Comparison of ENCODE assay signal across 22 mouse cellular contexts in genomic region chr8:80863393-80863792, GRCm38 (mm10). TPM values are rescaled to one million over a fixed set of nuclear protein-coding genes. Genes with fewer than 3 reads are reported as not detected.
DNase-seq lines count a peak whose midpoint lies in the region; ATAC-seq and TF ChIP-seq lines count a peak whose summit lies in the region.
"Had no signal": no experiment of that assay in that cellular context is flagged by ENCODE, and none has a peak within 500 bp of the region (broad histone marks: within the 10 kb centered on the region; RNA-seq: fewer than 3 reads in every experiment).

No protein-coding gene starts in this region.

- H3K4me2 ChIP-seq in intestine, embryonic 14.5 days (ENCODE audit: low read length), result no peak overlapping the region
- no peak overlapping the region for H3K4me2 ChIP-seq in intestine, embryonic 15.5 days (replicated peaks)
- H3K4me2 ChIP-seq in stomach, postnatal 0 days (replicated peaks; ENCODE audit: low read depth), result no peak overlapping the region
- H3K4me2 ChIP-seq: embryonic facial prominence, embryonic 13.5 days; hindbrain, embryonic 13.5 days; limb, embryonic 15.5 days; midbrain, embryonic 11.5 days; neural tube, embryonic 12.5 days had no signal

- H3K4me3 ChIP-seq in intestine, embryonic 14.5 days (ENCODE audit: low read depth, low read length), result no peak overlapping the region
- H3K4me3 ChIP-seq in intestine, embryonic 15.5 days (replicated peaks), result no peak overlapping the region
- no peak overlapping the region for H3K4me3 ChIP-seq in stomach, postnatal 0 days (ENCODE audit: low read depth, low read length)
- H3K4me3 ChIP-seq: embryonic facial prominence, embryonic 13.5 days; hindbrain, embryonic 13.5 days; layer of hippocampus, adult 2 months; limb, embryonic 15.5 days; neural tube, embryonic 12.5 days had no signal

- peaks cover 11% of the 10 kb centered on the region for H3K4me1 ChIP-seq in intestine, embryonic 14.5 days (replicated peaks; ENCODE audit: control insufficient read depth, insufficient read depth, low read length)
- peaks cover 17% of the 10 kb centered on the region for H3K4me1 ChIP-seq in intestine, embryonic 15.5 days (replicated peaks)
- H3K4me1 ChIP-seq in stomach, postnatal 0 days (replicated peaks; ENCODE audit: control insufficient read depth, insufficient read depth), result peaks cover 2% of the 10 kb centered on the region; the same call in 1 of the 2 replicates

- H3K36me3 ChIP-seq in intestine, embryonic 14.5 days (ENCODE audit: control insufficient read depth, insufficient read depth, low read length), result no peaks in the 10 kb centered on the region
- no peaks in the 10 kb centered on the region for H3K36me3 ChIP-seq in intestine, embryonic 15.5 days
- no peaks in the 10 kb centered on the region for H3K36me3 ChIP-seq in stomach, postnatal 0 days (ENCODE audit: control insufficient read depth, insufficient read depth, low read length)
- H3K36me3 ChIP-seq: hindbrain, embryonic 13.5 days; limb, embryonic 15.5 days; neural tube, embryonic 12.5 days had no signal

- TF ChIP-seq CTCF in stomach, postnatal 0 days (IDR thresholded peaks at IDR 0.05; ENCODE audit: low read depth), result no peak

- peak; percentile 54; the same call in 1 of the 2 replicates for ATAC-seq in intestine, embryonic 14.5 days (replicated peaks; ENCODE audit: low FRiP score, low TSS enrichment, low read depth)
- no peak; the same call in 1 of the 2 replicates for ATAC-seq in intestine, embryonic 15.5 days
- peak; percentile 26 for ATAC-seq in stomach, postnatal 0 days (ENCODE audit: low FRiP score, low TSS enrichment)
- ATAC-seq: forebrain, postnatal 0 days; inflammation-experienced regulatory T-cells, adult 6 months; liver, postnatal 0 days had no signal

- H3K9me3 ChIP-seq in intestine, embryonic 14.5 days (ENCODE audit: control insufficient read depth, low read length), result no peaks in the 10 kb centered on the region
- H3K9me3 ChIP-seq in intestine, embryonic 15.5 days, result no peaks in the 10 kb centered on the region
- H3K9me3 ChIP-seq in stomach, postnatal 0 days (ENCODE audit: control insufficient read depth, low read length), result no peaks in the 10 kb centered on the region
- H3K9me3 ChIP-seq: embryonic facial prominence, embryonic 13.5 days; hindbrain, embryonic 13.5 days; limb, embryonic 15.5 days; neural tube, embryonic 12.5 days had no signal

- WGBS in intestine, embryonic 14.5 days, result 82% methylated on average over 5 of the region's 5 CpGs
- WGBS in intestine, embryonic 15.5 days, result 73% methylated on average over 5 of the region's 5 CpGs
- 55% methylated on average over 5 of the region's 5 CpGs for WGBS in stomach, postnatal 0 days

- peak; percentile 52 for DNase-seq in adrenal gland, adult 2 months
- DNase-seq in adrenal gland, adult 18-20 months (ENCODE audit: low spot score in 2 of 2), result no peak
- DNase-seq in intestine, embryonic 14.5 days (ENCODE audit: low spot score), result no peak
- DNase-seq in urinary bladder, postnatal 14 days (ENCODE audit: low spot score), result peak; percentile 65
- DNase-seq in urinary bladder, postnatal 25 days (ENCODE audit: low spot score), result no peak
- DNase-seq in stomach, postnatal 0 days (ENCODE audit: low spot score), result peak; percentile 41
- DNase-seq in cerebellum, adult 11-12 months, result no peak
- DNase-seq: adrenal gland, postnatal 10 days; cerebellum, postnatal 10 days; forebrain, postnatal 0 days; liver, postnatal 0 days; thymus, adult 2 months had no signal

- no peak overlapping the region for H3K27ac ChIP-seq in intestine, embryonic 14.5 days (ENCODE audit: low read depth)
- no peak overlapping the region for H3K27ac ChIP-seq in intestine, embryonic 15.5 days
- peak overlapping the region; percentile 58; the same call in 1 of the 2 replicates for H3K27ac ChIP-seq in stomach, postnatal 0 days (replicated peaks)
- H3K27ac ChIP-seq: embryonic facial prominence, embryonic 13.5 days; hindbrain, embryonic 13.5 days; kidney, postnatal 0 days; layer of hippocampus, adult 2 months; limb, embryonic 15.5 days; neural tube, embryonic 12.5 days had no signal

- TF ChIP-seq EP300 in stomach, postnatal 0 days (optimal IDR thresholded peaks at IDR 0.05), result no peak

- H3K27me3 ChIP-seq in intestine, embryonic 14.5 days (replicated peaks; ENCODE audit: control insufficient read depth, insufficient read depth, low read length), result no peaks in the 10 kb centered on the region
- no peaks in the 10 kb centered on the region for H3K27me3 ChIP-seq in intestine, embryonic 15.5 days (replicated peaks)
- H3K27me3 ChIP-seq in stomach, postnatal 0 days (ENCODE audit: control insufficient read depth, insufficient read depth, low read length), result no peaks in the 10 kb centered on the region
- H3K27me3 ChIP-seq: embryonic facial prominence, embryonic 13.5 days; hindbrain, embryonic 13.5 days; limb, embryonic 15.5 days; neural tube, embryonic 12.5 days had no signal

- no peak overlapping the region for H3K9ac ChIP-seq in intestine, embryonic 14.5 days (ENCODE audit: low read length)
- no peak overlapping the region for H3K9ac ChIP-seq in intestine, embryonic 15.5 days
- H3K9ac ChIP-seq in stomach, postnatal 0 days (ENCODE audit: low read length), result no peak overlapping the region
- H3K9ac ChIP-seq: embryonic facial prominence, embryonic 13.5 days; forebrain, postnatal 0 days; hindbrain, embryonic 13.5 days; limb, embryonic 15.5 days; liver, postnatal 0 days; neural tube, embryonic 12.5 days had no signal

RNA-seq across cellular contexts. Expression of gene Gab1, which starts 16.9 kb away (rescaled TPM):
- total RNA-seq in adrenal gland, adult 2 months (2021), result 10 to 100 TPM; 15.1 to 16.2 TPM
- polyA plus RNA-seq in adrenal gland, adult 2 months (2012; rRNA removed), result 11.9 and 13.1 TPM in 2 replicates
- total RNA-seq in adrenal gland, adult 18-20 months (2021), result 10 to 100 TPM; 15.8 to 16.0 TPM
- polyA plus RNA-seq in intestine, embryonic 14.5 days (2014; fragmentation: Nextera tagmentation; extraction: Ambion mirVana), result 23.1 and 23.9 TPM in 2 replicates
- polyA plus RNA-seq in intestine, embryonic 15.5 days (2015; fragmentation: Nextera tagmentation; extraction: Ambion mirVana), result 13.5 and 14.3 TPM in 2 replicates
- 7.3 and 8.3 TPM in 2 replicates for polyA plus RNA-seq in stomach, postnatal 0 days (2015; fragmentation: Nextera tagmentation; extraction: Ambion mirVana)
- total RNA-seq: monocyte, adult 5-6 weeks had no signal
- polyA plus RNA-seq: inflammation-experienced regulatory T-cells, adult 6 months had no signal

Comparison
In these comparisons a context has a peak if more than half of its experiments do, and no peak if none do; other contexts are left out.
1. DNase-seq: peak in adrenal gland, adult 2 months (single experiment), urinary bladder, postnatal 14 days (single experiment) and stomach, postnatal 0 days (single experiment); none in adrenal gland, adult 18-20 months (0 of 2), intestine, embryonic 14.5 days (single experiment), urinary bladder, postnatal 25 days (single experiment) and cerebellum, adult 11-12 months (single experiment).